Mouse (Mus musculus): ENCODE data around the gene Sv2a.
"Not testable (repeated sequence)": the region's sequence is repeated elsewhere in the genome, so short reads cannot be mapped to it uniquely, and the experiment has no call there.

The Sv2a gene

DNA sequence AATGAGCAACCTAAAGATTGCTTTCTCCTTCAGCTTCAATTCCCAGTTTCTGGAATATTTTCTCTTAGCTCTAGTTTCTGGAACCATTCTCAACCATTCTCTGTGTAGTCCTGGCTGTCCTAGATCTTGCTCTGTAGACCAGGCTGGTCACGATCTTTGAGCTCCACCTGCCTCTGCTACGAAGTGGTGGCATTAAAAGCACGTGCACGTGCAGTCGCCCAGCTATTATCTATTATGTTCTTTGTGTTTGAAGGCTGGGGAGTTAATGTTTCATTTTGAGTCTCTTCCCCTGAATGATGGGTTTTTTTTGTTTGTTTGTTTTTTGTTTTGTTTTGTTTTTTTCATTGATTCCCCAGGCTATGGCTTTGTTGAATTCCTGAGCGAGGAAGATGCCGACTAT is 7.8 kb upstream of the Sv2a start:
- in situ Hi-C loops (cut with MboI; ENCODE audit: low sequenced_read_pairs), result no loop called here

DNA sequence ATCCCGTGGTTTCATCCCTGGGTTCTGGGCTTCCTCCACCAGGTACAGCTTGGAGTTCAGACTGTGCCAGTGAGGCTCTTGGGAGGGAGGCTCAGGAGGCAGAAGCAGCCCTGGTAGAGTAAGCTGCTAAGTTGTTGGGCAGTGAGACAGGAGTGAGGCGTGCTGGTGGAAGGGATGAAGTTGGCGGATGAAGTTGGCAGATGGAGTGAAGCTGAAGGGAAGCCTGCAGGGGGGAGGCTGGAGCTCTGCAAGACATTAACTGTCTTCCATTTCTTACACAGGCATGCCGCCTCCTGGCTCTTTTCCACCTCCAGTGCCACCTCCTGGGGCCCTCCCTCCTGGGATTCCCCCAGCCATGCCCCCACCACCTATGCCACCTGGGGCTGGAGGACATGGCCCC is 6.9 kb upstream of the Sv2a start:
- in situ Hi-C loops (cut with MboI; ENCODE audit: low sequenced_read_pairs), result not testable (repeated sequence)

DNA sequence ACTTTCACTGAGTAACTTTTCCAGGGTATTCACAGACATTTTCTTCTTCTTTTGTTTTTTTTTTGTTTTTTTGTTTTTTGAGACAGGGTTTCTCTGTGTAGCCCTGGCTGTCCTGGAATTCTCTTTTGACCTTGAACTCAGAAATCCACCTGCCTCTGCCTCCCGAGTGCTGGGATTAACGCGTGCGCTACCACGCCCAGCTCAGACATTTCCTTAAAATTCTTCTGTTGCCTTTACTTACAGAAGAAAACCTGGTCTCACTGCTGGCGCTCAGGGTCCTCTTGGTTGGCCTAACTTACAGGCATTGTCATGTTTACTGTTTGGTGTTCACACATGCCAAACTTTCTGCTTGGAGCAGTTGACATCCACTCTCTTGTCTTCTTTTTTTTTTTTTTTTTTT is 5.7 kb upstream of the Sv2a start:
- in situ Hi-C loops (cut with MboI; ENCODE audit: low sequenced_read_pairs), result no loop called here

DNA sequence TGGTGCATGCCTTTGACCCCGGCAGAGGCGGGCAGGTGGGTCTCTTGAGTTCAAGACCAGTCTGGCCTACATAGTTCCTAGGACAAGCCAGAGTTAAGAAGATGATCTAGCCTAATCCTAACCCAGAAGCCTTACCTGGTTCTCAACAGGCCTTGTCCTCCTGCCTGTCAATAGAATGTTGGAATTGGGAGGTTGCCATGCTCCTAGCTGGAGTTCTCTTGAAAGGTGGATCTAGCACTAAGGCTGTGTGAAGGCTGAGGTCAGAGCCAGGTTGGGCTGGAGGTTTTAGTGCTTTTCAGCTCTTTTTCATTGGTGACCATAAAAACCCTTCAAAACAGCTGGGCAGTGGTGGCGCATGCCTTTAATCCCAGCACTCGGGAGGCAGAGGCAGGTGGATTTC is 2.5 kb upstream of the Sv2a start:
- in situ Hi-C loops (cut with MboI; ENCODE audit: low sequenced_read_pairs), result no loop called here

DNA sequence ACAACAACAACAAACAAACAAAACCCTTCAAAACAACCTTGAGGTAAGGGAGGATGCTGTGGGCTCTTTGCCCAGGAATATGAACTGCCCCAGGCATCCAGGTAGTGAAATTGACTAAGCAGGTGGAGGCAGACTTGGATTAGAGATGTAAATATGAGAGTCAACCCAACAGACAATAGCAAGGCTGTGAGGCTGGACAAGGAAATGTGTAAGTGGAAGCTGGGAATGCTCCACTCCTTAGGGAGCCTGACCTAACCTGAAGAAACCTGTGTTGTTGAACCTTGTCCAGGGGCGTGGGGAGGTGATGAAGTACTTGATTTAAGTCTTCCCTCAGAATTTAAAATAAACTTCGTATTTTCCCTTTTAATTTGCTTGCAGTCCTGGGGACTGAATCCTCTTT is 2.0 kb upstream of the Sv2a start:
- in situ Hi-C loops (cut with MboI; ENCODE audit: low sequenced_read_pairs), result no loop called here

DNA sequence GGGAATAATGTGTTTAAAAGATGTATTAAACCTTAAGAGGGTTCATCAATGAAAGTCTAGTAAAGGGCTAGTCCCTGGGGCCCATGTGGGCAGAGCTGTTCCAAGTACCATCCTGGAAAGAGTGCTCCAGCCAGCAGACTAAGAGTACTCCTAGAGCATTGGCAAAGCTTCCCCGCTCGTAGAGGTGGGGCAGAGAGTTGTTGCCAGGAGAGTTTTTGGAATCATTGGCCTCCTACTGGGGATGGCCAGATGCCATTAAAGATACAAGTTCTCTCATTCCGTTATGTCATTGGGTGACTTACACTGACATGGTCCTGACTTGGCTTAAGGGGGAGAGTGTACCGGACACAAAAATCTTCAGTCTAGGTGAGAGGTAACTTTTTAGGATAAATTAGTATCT is 1.4 kb upstream of the Sv2a start:
- in situ Hi-C loops (cut with MboI; ENCODE audit: low sequenced_read_pairs), result no loop called here

DNA sequence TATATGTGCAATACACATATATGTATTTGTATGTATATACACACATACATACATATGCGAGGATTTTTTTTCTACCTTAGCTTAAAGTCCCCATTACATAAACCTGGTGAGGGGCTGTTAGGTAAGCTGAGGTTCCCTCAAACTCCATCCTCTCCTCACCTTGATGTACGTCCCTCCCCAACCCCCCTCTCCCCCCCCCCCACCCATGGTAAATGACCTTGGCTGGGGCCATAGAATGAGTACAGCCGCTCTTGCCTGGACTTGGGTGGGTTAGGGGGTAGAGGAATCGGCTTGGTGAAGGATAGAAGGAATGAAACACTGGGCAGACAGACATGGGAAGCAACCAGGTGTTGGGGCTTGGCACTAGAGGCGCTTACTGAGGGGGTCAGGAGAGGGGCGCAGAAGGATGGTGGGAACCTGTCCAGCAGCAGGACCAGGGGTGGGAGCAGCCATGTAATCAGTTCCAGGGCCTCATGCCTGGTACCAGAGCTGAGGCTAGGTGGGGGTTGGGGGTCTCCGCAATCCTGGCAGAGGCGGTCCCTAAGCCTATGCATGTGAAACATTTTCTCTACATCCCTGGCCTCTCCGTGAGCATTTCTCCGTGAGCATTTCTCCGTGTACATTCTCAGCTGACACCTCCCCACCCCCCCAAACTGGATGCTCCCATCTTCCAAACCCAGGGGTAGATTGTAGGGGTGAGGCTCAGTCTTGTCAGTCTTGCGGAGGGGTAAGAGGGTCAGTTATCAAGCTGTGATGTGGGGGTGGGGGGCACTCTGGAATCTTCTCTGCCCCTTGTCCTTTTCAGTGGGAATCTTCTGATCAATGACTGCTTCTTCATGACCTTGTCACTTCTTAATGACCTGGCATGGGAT is 795 bp downstream of the Sv2a start:
- in situ Hi-C loops (cut with MboI; ENCODE audit: low sequenced_read_pairs), result no loop called here

DNA sequence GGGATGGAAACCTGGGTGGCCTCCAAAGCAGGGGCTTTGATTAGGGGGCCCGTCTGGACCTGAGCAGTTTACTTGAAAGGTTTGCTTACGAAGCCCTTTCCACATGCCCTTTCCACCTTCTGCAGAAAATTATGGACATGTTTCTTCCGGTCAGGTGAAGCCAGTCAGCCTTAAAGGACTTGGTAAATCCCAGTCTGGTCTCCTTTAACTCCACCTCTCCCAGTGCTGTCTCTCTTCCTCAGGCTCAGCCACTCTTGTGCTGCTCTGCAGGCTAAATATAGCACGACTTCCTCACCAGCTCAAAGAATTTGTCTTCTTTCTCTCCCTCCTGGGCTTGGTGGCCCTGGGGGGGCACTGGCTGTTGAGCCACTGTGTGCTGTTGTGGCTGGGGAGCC is 1.4 kb downstream of the Sv2a start:
- in situ Hi-C loops (cut with MboI; ENCODE audit: low sequenced_read_pairs), result no loop called here

DNA sequence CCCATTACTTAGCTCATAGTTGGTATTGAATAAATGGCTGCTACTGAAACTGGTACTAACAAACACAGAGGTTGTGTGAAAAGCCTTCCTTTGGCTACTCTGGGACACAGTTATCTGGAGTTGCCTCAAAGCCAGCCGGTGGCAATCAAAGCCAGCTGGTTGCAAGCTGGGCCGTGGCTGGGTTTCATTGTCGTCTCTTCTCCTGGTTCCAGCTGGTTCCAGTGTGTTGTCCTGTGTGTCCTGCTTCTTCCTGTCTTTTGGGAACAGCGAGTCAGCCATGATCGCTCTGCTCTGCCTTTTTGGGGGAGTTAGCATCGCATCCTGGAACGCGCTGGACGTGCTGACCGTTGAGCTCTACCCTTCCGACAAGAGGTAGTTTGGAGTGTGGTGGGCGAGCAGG is 12.0 kb downstream of the Sv2a start:
- in situ Hi-C loops (cut with MboI; ENCODE audit: low sequenced_read_pairs), result no loop called here

DNA sequence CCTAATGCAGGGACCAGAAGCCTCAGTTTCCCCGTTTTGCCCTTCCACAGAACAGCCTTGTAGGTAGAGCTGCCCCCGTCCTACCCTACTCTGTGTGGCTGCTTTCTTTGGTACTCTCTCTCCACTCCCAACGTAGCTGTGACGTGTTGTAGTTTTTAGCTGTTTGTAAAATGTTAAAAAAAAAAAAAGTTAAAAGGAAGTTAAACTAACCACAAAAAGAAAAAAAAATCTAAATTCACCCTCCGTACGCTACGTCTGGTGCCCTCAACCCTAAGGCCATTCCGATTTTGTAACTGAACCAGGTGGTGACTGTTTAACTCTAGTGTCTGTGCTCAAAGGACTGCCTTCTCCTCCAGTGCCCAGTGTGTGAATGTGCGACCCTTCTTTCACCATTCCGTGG is 14.0 kb downstream of the Sv2a start:
- in situ Hi-C loops (cut with MboI; ENCODE audit: low sequenced_read_pairs), result no loop called here

DNA sequence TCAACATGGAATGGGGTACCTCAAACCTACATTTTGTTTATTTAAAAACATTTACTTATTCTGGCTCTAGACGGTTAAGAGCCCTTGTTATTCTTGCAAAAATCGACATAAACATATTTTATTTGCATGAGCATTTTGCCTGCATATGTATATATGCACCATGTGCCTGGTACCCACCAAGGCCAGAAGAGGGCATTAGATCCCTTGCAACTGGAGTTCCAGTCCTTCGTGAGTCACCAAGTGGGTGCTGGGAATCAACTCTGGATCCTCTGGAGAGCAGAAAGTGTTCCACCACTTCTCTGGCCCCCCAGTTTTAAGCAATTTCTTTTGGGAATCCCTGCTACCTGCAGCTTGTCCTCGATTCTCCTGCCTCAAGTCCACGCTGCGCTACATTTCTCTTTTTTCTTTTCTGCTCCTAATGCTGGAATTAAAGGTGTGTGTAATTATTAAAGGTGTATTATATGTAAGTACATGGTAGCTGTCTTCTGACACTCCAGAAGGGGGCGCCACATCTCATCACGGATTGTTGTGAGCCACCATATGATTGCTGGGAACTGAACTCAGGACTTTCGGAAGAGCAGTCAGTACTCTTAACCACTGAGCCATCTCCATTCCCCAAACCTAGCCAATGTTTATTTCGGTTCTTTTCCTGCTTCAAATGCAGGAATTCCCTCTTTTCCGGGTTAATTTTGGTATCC is 14.8 kb downstream of the Sv2a start:
- in situ Hi-C loops (cut with MboI; ENCODE audit: low sequenced_read_pairs), result no loop called here

DNA sequence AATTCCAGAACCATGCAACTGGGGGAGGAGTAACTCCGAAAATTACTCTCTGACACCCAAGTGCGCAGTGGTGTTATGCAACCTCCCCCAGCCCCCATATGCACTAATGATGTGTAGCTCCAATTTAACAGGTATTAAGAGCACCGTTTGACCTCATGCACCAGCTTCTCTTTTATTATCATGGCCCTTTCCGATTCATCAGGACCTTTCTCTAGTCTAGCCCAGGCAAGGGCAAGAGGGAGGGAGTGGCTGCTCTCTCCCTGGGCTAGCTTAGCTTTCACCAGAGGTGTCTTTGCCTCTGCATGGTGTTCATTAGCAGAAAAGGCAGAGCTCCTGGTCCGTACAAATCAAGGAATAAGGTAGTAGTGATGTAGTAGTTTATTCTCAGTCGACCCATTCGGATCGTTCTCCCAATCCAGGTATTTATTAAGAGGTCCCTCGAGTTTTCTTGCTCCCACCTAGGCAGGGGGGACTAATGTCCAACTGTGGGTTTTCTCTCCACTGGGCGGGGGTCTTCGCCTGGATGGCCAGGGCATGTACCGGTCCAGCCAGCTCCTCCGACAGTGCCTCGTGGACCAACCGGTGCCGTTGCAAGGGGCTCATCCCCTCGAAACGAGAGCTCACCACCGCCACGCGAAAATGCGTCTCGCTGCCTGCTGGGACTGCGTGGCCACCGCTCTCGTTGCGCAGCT is 15.6 kb downstream of the Sv2a start:
- in situ Hi-C loops (cut with MboI; ENCODE audit: low sequenced_read_pairs), result no loop called here

DNA sequence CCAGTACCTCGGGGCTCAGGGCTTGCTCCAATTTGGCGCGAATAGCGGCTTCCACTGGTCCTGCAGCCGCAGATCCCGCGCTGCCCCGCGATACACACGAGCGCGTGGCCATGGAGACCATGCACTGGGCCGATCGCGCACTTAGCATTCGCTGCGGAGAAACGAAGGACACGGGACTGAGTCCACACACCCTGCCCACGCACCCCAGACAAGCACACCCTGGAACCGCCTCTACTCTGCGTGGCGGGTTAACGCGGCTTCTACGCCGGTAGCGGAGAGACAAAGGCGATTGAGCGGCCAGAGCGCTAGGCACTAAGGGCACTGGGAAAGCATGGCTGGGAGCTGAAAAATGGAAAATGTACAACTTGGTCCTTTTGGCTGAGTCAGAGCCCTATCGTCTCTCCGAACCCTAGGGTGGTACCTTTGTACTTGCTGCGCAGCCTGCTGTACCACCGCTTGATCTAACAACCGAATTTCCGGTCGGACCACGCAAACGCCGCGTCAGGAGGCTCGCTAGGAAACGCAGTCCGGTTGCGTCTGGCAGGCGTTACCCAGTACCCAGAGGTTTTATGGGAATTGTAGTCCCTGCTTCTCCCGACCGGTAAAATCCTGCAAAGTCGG is 16.3 kb downstream of the Sv2a start:
- in situ Hi-C loops (cut with MboI; ENCODE audit: low sequenced_read_pairs), result no loop called here

DNA sequence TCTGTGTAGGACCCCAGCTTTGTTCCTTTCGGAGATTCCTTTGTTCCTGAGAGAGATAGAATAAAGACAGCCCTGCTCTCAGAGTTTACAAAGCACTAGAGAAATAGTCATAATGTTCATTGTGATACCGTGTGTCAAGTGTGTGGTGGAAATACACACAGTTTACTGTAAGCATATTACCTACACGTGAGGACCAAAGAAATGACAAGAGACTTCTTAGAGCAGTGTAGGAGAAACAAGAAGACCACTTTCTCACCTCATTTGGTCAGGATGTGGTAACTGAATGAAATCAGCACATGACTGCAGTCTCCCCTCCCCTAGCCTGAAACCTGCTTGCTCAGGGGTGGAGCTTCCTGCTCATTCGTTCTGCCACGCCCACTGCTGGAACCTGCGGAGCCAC is 17.2 kb downstream of the Sv2a start:
- in situ Hi-C loops (cut with MboI; ENCODE audit: low sequenced_read_pairs), result no loop called here

DNA sequence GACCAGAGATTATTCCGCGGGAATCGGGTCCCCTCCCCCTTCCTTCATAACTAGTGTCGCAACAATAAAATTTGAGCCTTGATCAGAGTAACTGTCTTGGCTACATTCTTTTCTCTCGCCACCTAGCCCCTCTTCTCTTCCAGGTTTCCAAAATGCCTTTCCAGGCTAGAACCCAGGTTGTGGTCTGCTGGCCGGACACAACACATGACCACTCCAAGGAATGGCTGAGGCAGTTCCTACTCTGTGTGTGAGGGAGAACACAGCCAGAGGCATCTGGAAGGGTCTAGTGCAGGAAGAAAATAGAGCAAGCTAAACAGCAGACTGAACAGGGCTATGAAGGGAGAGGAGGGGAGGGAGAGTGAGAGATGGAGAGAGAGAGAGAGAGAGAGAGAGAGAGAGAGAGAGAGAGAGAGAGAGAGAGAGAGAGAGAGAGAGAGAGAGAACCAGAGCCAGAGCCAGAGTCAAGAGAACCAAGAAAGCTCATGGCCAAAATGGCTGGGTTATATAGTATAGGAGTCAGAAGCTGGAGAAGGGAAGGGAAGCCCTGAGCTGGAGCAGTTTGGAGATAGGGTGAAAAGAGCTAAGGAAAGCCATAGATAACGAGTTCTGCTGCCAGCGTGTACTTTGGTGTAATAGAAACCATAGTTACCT is 17.8 kb downstream of the Sv2a start:
- in situ Hi-C loops (cut with MboI; ENCODE audit: low sequenced_read_pairs), result not testable (repeated sequence)

DNA sequence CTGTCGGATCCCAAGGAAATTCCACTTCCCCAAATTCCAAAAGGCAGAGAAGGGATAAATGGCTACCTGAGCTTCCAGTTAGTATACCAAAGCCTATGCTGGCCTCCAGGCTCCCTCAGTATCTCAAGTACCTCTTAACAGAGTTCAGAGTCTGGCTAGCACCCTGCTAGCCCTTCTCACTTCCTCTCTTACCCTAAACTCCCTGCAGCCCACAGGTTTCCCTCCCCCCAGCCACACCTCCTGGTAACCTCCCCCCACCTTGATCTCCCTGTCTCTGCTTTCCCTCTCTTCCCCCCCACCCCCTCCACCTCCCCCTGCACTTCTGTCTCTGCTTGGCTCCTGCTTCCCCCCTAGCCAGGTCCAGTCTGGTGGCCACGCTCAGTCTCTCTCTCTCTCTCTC is 18.8 kb downstream of the Sv2a start:
- in situ Hi-C loops (cut with MboI; ENCODE audit: low sequenced_read_pairs), result no loop called here

DNA sequence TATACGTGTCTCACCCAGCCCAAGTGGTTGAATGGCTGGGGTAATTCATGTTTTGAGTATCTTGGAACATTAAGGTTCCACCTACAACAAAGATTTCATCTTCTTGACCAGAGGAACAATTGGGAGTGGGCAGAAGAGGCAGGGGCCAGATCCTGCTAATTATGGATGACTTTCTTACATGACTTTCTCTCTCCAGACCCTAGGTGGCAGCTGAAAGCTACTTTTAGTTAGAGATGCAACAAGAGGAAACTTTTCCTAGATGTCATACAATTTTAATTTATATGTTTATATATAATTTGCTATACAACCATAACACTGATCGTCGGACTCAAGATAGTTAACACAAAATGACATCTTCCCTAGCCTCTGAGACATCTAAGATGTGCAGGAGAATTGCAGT is 26.9 kb downstream of the Sv2a start:
- in situ Hi-C loops (cut with MboI; ENCODE audit: low sequenced_read_pairs), result no loop called here

DNA sequence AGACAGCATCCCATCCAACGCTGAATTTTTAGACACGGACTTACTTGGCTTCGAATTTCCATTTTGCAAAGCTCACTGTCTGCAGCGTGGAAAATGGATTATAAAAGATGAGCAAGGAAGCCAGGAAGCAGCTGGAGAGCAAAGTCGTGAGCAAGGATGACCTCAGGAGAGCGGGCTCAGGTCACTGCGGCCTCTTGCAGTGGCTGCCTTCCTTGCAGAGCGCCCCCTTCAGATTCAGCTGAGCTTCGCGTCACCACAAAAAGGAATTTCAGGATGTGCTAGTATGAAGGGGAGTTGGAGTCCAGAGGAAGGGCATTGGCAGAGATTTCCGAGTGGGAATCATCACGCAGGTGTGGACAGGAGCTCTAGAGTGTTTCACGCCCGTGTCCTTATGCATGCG is 28.3 kb downstream of the Sv2a start:
- in situ Hi-C loops (cut with MboI; ENCODE audit: low sequenced_read_pairs), result no loop called here

DNA sequence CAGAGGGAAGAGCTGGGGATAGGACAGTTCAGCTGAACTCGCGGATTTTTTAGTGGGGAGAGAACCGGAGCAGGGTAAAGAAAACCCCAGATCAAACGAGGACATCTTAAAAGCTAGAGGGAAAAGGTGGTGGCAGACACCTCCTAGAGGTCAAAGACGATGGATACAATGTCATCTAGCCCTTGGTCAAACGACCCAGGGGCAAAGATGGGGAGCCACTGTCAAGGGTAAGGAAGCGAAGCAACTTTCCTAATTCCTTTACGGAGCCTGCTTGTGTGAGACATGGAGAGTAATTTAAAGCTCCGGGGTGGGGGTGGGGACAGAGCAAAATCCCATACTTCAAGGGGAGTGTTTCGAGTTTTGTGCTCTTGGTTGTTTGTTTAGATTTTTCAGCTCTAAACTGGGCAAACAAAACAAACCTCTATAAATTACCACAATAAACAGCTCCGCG is 38.3 kb downstream of the Sv2a start:
- in situ Hi-C loops (cut with MboI; ENCODE audit: low sequenced_read_pairs), result no loop called here

DNA sequence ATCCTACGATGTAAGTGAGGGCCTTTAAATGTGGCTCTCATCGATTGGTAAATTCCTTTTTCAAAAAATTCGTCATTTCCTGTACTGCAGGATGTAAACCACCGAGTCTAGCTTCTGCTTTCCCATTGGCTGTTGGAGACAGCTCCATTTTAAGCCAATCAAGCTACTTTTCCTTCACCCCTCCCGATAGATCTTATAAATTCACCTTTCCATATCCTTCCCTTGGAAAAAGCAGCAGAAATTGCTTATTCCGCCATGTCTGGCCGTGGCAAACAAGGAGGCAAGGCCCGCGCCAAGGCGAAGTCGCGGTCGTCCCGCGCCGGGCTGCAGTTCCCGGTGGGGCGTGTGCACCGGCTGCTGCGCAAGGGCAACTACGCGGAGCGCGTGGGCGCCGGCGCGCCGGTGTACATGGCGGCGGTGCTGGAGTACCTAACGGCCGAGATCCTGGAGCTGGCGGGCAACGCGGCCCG is 38.7 kb downstream of the Sv2a start, which contains the start of the genes Bola1 and Hist2h2ab:
Gene Bola1, minus strand, starts transcription at position 49 of the 470 bp plus-strand sequence.
Gene Hist2h2ab, plus strand, starts transcription at position 205 of the 470 bp plus-strand sequence.
- in situ Hi-C loops (cut with MboI; ENCODE audit: low sequenced_read_pairs), result no loop called here
